Mouse (Mus musculus): Measurements from ENCODE around the gene Angptl3. TPM values are rescaled to one million over a fixed set of nuclear protein-coding genes. Genes with fewer than 3 reads are reported as not detected.

Angptl3 gene
- polyA plus RNA-seq, 1 experiment from 2014 or later: 3.2 TPM

DNA sequence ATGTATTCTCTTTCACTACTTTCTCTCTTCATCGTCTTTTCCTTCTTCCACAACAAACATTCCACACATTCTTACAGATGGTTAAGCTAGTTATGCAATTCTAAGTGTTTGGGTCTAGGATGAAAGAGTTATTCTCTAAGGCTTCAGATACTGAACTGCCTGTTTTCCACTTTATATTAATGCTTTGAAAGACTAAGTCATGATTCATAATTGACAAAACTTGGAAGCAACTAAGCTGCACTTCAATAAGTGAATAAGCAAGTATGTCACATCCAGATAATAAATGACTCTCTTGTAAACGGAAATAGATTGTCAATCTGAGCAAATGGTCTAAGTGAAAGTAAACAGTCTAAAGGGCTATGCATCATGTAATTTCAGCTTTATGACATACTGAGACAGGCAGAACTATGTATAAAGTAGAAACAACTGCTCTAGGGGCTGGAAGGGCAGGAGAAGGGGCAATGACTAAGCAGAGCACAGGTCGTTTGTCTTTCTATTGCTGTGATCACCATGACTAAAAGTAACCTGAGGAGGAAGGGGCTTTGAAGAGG, 60.5 kb downstream of the Angptl3 start:
- no peak overlapping the region for H3K4me3 ChIP-seq (ENCODE audit: low read depth, low read length)
- no peaks in the 10 kb centered on the region for H3K9me3 ChIP-seq (ENCODE audit: control insufficient read depth, low read depth, low read length)
- 16% methylated on average over 3 of the region's 3 CpGs for WGBS
- H3K4me1 ChIP-seq (ENCODE audit: control insufficient read depth, insufficient read depth, low read length): peaks cover 5% of the 10 kb centered on the region; the same call in 1 of the 2 replicates
- no peak overlapping the region for H3K4me2 ChIP-seq (replicated peaks; ENCODE audit: low read depth, low read length)
- peaks cover 6% of the 10 kb centered on the region; the same call in 1 of the 2 replicates for H3K36me3 ChIP-seq (ENCODE audit: control insufficient read depth, insufficient read depth, low read length)
- no peaks in the 10 kb centered on the region for H3K27me3 ChIP-seq (ENCODE audit: control insufficient read depth, insufficient read depth, low read length)
- no peak overlapping the region for H3K27ac ChIP-seq (ENCODE audit: low read length)
- H3K9ac ChIP-seq (replicated peaks; ENCODE audit: low read depth, low read length): no peak overlapping the region
- no peak; the same call in 1 of the 2 replicates for ATAC-seq (ENCODE audit: insufficient number of reproducible peaks, insufficient read depth, low FRiP score, low read depth)

DNA sequence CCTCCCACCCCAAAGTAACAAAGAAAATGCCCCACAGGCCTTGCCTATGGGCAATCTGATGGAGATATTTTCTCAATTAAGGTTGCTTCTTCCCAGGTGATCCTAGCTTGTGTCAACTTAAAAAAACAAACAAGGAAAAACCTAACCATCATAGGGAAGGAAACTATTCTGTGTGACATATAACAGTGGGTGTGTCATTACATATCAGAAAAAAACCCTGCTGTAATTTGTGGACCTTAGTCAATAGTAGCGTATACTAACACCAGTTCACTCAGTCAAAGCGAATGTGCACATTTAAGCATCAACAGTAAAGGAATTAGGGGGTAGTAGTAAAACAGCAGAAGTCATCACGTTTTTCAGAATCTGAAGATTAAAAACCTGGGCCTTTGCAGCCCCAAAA, 61.0 kb downstream of the Angptl3 start:
- H3K9me3 ChIP-seq (ENCODE audit: control insufficient read depth, low read depth, low read length): no peaks in the 10 kb centered on the region
- H3K4me2 ChIP-seq (replicated peaks; ENCODE audit: low read depth, low read length): no peak overlapping the region
- WGBS: 80% methylated on average over 3 of the region's 3 CpGs
- no peak overlapping the region for H3K27ac ChIP-seq (ENCODE audit: low read length)
- H3K36me3 ChIP-seq (ENCODE audit: control insufficient read depth, insufficient read depth, low read length): peaks cover 6% of the 10 kb centered on the region; the same call in 1 of the 2 replicates
- H3K4me1 ChIP-seq (ENCODE audit: control insufficient read depth, insufficient read depth, low read length): peaks cover 5% of the 10 kb centered on the region; the same call in 1 of the 2 replicates
- no peak overlapping the region for H3K4me3 ChIP-seq (ENCODE audit: low read depth, low read length)
- ATAC-seq (ENCODE audit: insufficient number of reproducible peaks, insufficient read depth, low FRiP score, low read depth): no peak
- H3K27me3 ChIP-seq (ENCODE audit: control insufficient read depth, insufficient read depth, low read length): no peaks in the 10 kb centered on the region
- no peak overlapping the region for H3K9ac ChIP-seq (replicated peaks; ENCODE audit: low read depth, low read length)

Other genes with a start within 250 kb of the Angptl3 start
- gene Kank4, start 213.4 kb upstream of the Angptl3 start, polyA plus RNA-seq (2014; fragmentation: Nextera tagmentation; extraction: Ambion mirVana): 4.1 and 4.4 TPM in 2 replicates
- not detected in 2 replicates for gene I0C0044D17Rik, start 207.1 kb upstream of the Angptl3 start, polyA plus RNA-seq (2014; fragmentation: Nextera tagmentation; extraction: Ambion mirVana)
- gene Usp1, start 107.1 kb upstream of the Angptl3 start, polyA plus RNA-seq (2014; fragmentation: Nextera tagmentation; extraction: Ambion mirVana): 115 and 117 TPM in 2 replicates
- gene Dock7, start 90.0 kb downstream of the Angptl3 start, polyA plus RNA-seq (2014; fragmentation: Nextera tagmentation; extraction: Ambion mirVana): 75.7 and 84.5 TPM in 2 replicates
- 12.3 and 13.6 TPM in 2 replicates for gene Atg4c, start 163.0 kb downstream of the Angptl3 start, polyA plus RNA-seq (2014; fragmentation: Nextera tagmentation; extraction: Ambion mirVana)

Measured in stomach, embryonic 14.5 days (tissue).